Mouse (Mus musculus) CD4-positive, CD25-positive, alpha-beta regulatory T cell (primary cell): Measurements from ENCODE around the gene Gna11. TPM values are rescaled to one million over a fixed set of nuclear protein-coding genes. Genes with fewer than 3 reads are reported as not detected.

Experiments used
- polyA plus RNA-seq: library from polyadenylated mRNA; unstranded; fragments of 100-300 nt; shearing (Covaris generic); gene quantifications from one replicate; pipeline ENCODE4 v1.2.1, GENCODE M21; 2017

Gna11 gene
- polyA plus RNA-seq, result 17.2 TPM

DNA sequence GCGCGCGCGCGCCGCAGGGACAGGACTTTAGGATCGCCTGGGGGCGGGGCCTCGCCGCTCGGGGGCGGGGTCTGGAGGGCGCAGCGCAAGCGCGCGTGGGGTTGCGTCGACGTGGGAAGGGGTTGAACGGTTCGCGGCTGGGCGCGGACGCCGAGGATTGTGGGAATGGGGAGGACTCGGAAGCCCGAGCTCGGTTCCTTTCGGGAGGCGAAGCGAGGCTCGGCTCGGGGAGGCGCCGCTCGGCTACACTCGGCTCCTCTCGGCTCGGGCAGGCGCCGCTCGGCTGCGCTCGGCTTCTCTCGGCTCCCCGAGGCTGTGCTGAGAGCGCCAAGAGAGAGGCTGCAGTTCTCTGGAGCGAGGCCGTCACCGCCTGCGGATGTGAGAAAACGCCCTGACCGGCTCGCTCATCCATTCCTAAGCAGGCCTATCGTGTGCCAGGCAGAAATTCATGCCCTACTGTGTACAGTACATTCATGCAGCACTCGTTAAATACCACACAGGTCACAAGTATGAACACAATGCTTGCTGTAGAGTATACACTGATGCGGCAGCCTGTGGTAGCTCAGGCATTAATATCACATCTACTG, at the start of gene Gna11:
TSS of gene Gna11 (minus strand) at position 30 of the 587 bp plus-strand sequence.

DNA sequence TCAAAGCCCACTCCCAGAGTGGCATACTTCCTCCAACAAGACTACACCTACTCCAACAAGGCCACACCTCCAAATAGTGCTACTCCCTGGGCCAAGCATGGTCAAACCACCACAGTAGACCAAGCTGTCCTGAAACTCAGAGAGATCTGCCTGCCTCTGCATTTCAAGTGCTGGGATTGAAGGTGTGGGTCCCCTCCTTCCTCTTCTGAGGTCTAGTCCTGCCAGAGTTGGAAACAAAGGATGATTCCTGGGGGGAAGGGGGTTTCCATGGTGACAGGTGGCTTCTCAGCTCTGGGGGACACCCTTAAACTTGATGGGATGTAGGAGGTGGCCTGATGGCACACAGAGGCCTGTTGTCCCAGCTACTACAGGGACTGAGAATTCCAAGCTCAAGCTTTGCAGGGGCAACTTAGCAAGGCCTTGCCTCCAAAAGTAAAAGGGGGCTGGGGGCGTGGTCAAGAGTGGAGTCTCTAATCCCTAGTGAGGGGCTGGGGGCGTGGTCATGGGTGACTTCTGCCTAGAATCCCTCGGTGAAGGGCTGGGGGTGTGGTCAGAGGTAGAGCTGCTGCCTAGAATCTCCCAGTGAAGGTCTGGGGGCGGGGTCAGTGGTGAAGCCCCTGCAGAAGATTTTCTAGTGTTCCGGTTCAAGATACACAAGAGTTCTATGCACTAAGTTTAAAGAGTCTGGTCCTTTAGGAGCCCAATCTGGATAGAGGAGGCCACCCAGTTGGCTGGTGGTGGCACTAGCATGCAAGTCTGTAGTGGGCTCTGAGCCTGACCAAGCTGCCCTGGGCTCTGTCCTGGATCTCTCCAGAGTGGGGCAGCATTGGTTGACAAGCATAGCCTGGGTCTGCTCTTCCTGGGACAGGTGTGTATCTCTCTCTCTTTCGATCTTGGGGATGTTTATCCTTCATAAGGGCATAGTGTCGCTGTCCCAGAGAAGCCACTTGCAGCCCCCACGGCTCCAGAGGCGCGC, 29.4 kb upstream of the Gna11 start, which contains the start of gene Tle2:
TSS of gene Tle2 (plus strand) at position 481 of the 976 bp plus-strand sequence.

DNA sequence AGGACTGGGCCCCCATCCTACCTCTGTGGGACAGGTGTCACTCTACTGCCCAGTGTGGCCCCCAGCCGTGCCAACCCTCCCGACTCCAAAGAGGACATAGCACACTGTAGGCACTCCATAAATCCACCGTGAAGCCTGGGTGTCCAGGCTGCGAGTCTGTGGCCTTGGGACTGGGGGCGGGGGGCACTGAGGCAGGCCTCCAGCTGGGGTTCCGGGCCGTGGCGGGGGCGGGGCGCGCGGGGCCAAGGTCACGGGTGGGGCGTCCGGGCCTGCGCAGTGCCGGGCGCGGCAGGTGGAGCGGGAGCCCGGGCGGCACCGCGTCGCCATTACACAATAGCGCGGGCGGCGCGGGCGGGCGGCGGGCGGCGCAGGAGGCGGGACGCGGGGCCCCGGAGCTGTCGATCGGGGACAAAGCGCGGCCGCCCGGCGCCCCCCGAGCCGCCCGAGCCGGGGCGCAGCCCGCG, 14.2 kb upstream of the Gna11 start, which contains the start of gene Aes:
TSS of gene Aes (plus strand) at position 326 of the 464 bp plus-strand sequence.

DNA sequence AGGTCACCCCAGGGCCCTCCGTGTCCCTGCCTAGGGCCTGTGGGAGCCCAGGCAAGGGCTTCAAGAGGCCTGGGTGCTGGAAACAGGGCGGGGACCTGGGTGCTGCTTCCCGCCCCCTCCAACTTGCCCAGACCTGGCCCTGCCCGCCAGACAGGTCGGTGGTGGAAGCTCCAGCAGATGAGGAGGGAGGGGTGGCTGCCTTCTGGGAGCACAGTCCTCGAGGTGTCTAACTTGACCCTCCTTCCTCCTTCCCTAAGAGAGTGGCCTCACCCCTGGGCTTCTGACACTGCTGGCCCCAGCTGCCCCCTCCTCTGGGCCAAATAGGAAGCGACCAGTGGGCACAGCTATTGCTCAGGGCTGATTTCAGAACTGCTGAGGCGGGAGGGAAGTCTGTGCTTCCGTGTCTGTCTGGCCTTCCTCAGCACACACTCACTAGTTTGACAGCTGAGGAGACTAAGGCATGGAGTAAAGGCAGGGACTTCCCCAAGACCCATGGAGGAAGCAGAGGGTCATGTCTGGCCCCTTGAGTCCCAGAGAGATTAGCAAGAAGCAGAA, 20.9 kb downstream of the Gna11 start, which contains the start of gene Gna15:
TSS of gene Gna15 (minus strand) at position 175 of the 555 bp plus-strand sequence.

DNA sequence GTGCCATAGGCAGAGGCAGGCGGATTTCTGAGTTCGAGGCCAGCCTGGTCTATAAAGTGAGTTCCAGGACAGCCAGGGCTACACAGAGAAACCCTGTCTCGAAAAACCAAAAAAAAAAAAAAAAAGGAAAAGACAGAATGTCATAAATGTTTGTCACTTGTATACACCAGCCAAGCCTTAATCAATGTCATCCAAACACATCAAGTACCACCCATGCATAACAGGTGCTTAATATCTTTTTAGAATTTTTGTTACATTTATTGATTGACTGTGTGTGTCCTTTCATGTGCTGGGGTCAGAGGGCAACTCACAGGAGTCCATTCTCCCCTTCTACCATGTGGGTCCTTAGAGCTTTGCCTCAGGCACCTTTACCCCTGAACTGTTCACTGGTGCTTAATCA, 45.0 kb downstream of the Gna11 start, which contains the start of gene S1pr4:
TSS of gene S1pr4 (minus strand) at position 101 of the 400 bp plus-strand sequence.

DNA sequence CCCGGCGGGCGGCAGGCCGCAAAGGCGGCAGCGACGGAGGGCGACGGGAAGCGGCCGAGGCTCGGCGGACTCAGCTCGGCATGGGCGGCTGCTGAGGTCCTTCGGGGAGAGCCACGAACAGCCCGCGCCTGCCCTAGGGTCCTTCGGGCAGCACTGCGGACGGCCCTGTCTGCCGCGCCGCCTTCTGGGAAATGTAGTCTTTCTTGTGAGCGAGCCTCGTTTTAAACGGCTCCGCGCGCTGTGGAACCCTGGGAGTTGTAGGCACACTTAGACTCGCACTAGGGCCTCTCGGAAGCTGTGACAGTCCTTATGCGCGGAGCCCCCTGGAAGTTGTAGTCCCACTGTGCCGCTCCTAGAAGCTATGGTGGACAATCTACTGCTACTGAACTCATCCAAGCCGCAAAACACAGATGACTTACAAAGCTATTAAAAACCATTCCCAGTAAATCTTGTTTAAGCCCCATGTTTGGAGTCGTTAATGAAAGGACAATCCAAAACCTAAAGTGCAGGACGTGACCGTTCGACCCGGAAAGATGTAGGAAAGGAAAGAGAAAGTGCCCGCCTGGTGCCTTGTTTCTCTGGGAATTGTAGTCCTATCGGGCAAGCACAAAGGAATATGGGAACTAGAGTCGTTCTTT, 48.6 kb downstream of the Gna11 start, which contains the start of gene Ncln:
TSS of gene Ncln (minus strand) at position 129 of the 638 bp plus-strand sequence.

DNA sequence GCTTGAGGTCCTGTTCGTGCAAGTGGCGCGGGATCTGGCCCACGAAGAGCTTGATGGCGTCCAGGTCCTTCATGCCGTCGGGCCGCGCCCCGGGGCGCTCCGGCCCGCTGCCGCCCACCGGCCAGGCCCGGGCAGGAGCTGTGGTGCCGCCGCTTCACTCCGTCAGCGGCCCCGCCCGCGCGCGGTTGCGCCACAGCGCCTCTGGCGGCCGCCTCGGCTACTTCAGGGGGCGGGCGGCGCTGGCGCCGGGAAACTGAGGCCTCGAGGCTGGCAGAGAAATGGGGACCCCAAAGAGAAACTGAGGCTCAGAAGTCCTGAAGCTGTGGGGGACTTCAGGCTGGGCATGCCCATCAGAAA, 62.5 kb downstream of the Gna11 start, which contains the start of gene Celf5:
TSS of gene Celf5 (minus strand) at position 177 of the 357 bp plus-strand sequence.

Other genes starting within 250 kb of the Gna11 start
- 70.5 TPM for gene Cactin, start 224.1 kb downstream of the Gna11 start, polyA plus RNA-seq
- 73.4 TPM for gene Tbxa2r, start 216.5 kb downstream of the Gna11 start, polyA plus RNA-seq
- 0.24 TPM for gene Gipc3, start 201.9 kb downstream of the Gna11 start, polyA plus RNA-seq
- 42.7 TPM for gene Hmg20b, start 194.7 kb downstream of the Gna11 start, polyA plus RNA-seq
- 6.1 TPM for gene Mfsd12, start 187.7 kb downstream of the Gna11 start, polyA plus RNA-seq
- gene 4930404N11Rik, start 179.4 kb downstream of the Gna11 start, polyA plus RNA-seq, result 3.2 TPM
- 65.5 TPM for gene Fzr1, start 166.7 kb downstream of the Gna11 start, polyA plus RNA-seq
- gene Dohh, start 160.8 kb downstream of the Gna11 start, polyA plus RNA-seq, result 44.3 TPM
- gene Gm48551, start 160.7 kb downstream of the Gna11 start, polyA plus RNA-seq, result 5.8 TPM
- 0.75 TPM for gene Gm48552, start 156.2 kb downstream of the Gna11 start, polyA plus RNA-seq
- 6.1 TPM for gene Smim24, start 152.1 kb downstream of the Gna11 start, polyA plus RNA-seq
- gene Nfic, start 89.6 kb downstream of the Gna11 start, polyA plus RNA-seq, result 21.0 TPM
- gene Celf5, start 62.5 kb downstream of the Gna11 start, polyA plus RNA-seq, result 0.20 TPM
- gene Ncln, start 48.8 kb downstream of the Gna11 start, polyA plus RNA-seq, result 164 TPM
- gene S1pr4, start 45.1 kb downstream of the Gna11 start, polyA plus RNA-seq, result 90.1 TPM
- 18.1 TPM for gene Gna15, start 21.0 kb downstream of the Gna11 start, polyA plus RNA-seq
- gene Aes, start 14.3 kb upstream of the Gna11 start, polyA plus RNA-seq, result 1,254 TPM
- gene Tle2, start 29.4 kb upstream of the Gna11 start, polyA plus RNA-seq, result 2.0 TPM
- gene Tle6, start 55.9 kb upstream of the Gna11 start, polyA plus RNA-seq, result 2.0 TPM
- gene BC025920, start 61.1 kb upstream of the Gna11 start, polyA plus RNA-seq, result 2.8 TPM
- gene Sirt6, start 82.6 kb upstream of the Gna11 start, polyA plus RNA-seq, result 19.4 TPM
- 2.4 TPM for gene Ankrd24, start 83.3 kb upstream of the Gna11 start, polyA plus RNA-seq
- 9.1 TPM for gene Gm10778, start 103.9 kb upstream of the Gna11 start, polyA plus RNA-seq
- 22.8 TPM for gene Zfp433, start 159.6 kb upstream of the Gna11 start, polyA plus RNA-seq
- 5.7 TPM for gene Gm3055, start 226.0 kb upstream of the Gna11 start, polyA plus RNA-seq